Mouse (Mus musculus) stomach, postnatal 0 days (tissue): ENCODE measurements around the gene Cox8a.

Experiments
- CTCF ChIP-seq: IDR thresholded peaks from 2 replicates; pipeline ENCODE4 v1.5.1; 2016; ENCODE audit warnings: antibody characterized with exemption, low read depth, mild to moderate bottlenecking, moderate library complexity
- EP300 ChIP-seq: optimal IDR thresholded peaks from 2 replicates; pipeline ENCODE3; 2016; ENCODE audit warnings: antibody characterized with exemption

GRCm38 (mm10) chr19:7246021-7246420, 28.6 kb upstream of the Cox8a start:
- no peak for TF ChIP-seq CTCF
- no peak for TF ChIP-seq EP300
